Mouse (Mus musculus) adrenal gland, adult (tissue): ENCODE measurements at regions not wholly inside any gene's neighbourhood (a gene's known extent, or its start where the extent isn't known, plus 50 kb on each side); places are given as distances from the start of the nearest gene placed in this dataset.

Source experiments
- DNase-seq, 2 experiments: peaks; one replicate each; pipeline ENCODE4 v3.0.0; 2022 to 2023; ENCODE audit warnings: low spot score in 1 of 2; ENCODE audit not compliant: inconsistent age in 2 of 2

DNA sequence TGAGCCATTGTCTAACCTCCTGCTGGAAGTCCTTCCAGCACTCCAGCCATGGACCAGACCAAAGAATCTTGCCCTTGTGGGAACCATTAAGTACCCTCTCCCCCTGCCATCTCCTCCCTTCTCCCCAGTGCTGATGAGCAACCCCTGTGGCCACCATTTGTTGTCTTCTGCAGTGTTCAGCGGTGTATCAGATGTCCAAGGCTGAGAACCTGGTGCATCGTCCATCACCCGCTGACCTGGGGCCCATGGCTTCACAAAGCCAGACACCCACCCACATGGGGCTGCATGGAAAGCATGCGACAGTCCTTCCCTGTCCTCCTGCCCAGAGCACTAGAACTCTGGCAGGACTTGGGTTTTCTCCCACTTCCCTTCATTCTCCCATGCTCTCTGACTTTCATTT, 1596.7 kb downstream of the D3Ertd751e start:
- no peak for DNase-seq

DNA sequence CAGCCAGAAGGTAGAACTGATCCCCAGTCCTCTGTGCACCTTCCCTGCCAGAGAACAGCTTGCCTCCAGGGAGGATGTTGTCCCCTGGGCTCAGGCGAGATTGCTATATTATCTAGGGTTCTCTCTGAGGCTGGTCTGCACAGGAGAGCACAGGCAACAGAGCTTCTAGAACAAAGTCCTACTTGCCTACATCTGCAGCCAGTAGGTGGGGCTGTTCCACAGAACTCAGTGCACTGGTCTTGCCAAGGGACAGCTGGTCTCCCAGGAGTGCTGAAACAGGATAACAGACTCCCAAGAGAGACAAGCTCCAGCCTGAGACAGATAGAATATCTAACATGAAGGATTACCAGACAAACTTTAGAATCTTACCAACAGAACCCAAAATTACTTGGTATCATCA, 1600.5 kb downstream of the D3Ertd751e start:
- DNase-seq, result peak in 1 of 2 experiments; percentile 41

DNA sequence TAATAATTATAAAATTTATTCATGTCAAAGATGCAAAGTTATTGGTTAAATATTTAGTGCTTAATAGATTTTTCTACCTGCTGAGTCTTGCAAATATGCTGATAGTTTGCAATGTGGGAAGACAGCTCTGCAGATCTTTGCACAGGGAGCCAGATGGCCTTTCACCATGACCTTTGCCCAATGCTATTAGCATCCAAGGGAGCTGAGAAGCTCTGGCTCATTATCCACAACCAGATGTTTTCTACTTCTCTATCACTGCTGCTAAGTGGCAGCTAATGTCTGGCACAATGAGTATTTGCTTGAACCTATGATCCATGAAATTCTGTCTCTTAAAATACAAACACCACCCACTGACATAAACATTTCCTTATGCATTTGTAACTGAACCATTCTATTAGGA, 1610.4 kb downstream of the D3Ertd751e start:
- no peak for DNase-seq

DNA sequence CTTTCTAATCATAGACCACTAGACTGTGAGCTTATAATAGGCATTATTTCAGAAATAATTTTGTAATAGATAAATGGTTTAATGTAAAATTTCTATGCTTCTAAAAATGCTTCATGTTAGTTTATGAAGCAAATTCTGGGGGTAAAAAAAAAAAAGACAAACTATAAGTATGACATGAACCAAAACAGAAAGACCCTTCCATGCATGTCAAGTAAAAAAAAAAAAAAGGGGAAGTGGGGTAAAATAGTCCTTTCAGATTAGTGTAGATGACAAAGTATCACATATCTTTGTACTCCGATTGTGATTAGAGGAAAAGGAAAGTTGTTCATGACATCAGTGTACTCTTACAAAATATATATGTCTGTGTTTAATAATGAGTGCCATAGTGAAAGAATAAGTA, 1616.1 kb downstream of the D3Ertd751e start:
- no peak for DNase-seq

DNA sequence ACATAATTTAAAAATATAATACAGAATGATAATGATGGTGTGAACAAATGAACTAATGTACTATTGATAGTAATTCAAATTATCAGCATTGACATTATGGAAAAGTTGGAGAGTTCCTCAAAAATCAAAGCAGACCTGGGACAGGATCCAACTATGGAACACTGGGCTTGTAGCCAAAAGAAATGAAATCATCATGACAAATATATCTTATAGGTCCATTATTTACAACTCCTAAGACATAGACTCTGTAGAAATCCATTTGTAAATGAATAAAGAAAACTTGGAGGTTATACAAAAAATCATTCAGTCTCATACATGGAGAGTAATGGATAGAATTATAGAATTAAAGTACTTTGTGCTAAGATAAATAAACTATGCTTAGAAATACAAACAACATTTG, 1657.5 kb downstream of the D3Ertd751e start:
- DNase-seq, result peak in 1 of 2 experiments; percentile 22

DNA sequence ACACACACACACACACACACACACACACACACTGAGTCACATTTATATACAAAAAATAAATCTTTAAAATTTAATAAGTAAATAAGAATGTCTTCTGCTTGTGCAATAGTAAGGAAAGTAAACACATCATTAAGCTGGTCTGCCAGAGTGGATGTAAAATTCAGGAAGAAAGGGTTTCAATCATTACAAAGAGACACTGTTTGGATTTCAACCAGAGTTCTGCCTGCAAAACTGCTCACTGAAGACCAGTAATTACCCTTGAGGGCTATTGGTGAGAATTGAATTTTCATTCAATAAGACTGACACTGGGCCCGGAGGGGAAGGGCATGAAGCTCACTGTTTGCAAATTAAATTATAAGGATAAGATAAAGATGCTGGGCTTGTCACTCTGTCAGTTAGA, 1682.5 kb downstream of the D3Ertd751e start:
- no peak for DNase-seq

DNA sequence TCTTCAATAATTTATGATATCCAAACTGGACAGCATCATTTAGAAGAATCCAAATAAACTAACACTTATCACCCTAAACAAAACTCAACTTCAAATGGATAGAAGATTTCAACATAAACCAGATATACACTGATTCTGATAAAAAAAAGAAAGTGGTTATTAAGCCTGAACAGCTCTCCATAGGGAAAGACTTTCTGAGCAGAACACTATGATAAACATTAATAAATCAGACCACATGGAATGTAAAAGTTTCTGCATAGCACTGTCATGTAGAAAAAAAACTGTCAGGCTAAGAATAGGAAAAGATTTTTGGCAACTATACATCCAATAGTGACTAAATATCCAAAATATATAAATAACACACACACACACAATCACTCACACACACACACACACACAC, 1684.3 kb downstream of the D3Ertd751e start:
- no peak for DNase-seq

DNA sequence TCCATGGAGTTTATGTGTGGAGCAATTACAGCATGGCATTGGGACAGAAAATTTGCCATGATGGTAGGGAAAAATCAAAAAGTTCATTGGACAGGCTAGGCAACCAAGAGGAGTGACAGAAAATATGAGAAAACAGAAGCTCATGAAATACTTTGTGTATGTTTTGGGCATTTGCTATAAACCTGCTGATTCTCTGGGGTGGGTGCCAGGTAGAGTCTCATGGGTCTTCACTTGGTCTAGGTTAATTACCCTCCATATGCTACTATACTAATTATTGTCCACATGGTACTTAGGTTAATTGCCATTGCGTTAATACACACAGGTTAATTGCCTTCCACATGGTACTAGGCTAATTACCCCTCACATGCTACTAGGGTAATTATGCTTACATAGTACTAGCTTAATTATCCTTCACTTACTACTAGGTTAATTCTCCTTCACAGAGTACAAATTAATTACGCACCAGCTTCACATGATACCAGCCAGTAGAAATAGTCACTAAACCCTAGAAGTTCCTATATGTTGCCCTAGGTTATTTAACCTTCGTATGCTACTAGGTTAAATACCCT, 1719.2 kb downstream of the D3Ertd751e start:
- no peak for DNase-seq
